Mouse (Mus musculus): ENCODE data around the gene Ccdc33.

The Ccdc33 gene

GRCm38 (mm10) chr9:58091623-58092425 is 26.8 kb downstream of the Ccdc33 start:
- no peak for DNase-seq

GRCm38 (mm10) chr9:58087277-58087998 is 31.2 kb downstream of the Ccdc33 start:
- no peak for DNase-seq

- DNase-seq, result no peak
These were observed 31.8 kb downstream of the Ccdc33 start for GRCm38 (mm10) chr9:58086861-58087260.

- no peak for DNase-seq
These were observed 32.4 kb downstream of the Ccdc33 start for GRCm38 (mm10) chr9:58086203-58086602.

GRCm38 (mm10) chr9:58085074-58085473 is 33.5 kb downstream of the Ccdc33 start:
- DNase-seq, result no peak

GRCm38 (mm10) chr9:58084586-58084985 is 34.0 kb downstream of the Ccdc33 start:
- no peak for DNase-seq

- DNase-seq, result no peak
These were observed 44.1 kb downstream of the Ccdc33 start for GRCm38 (mm10) chr9:58074561-58074960.

- no peak for DNase-seq
These were observed 51.1 kb downstream of the Ccdc33 start for GRCm38 (mm10) chr9:58067546-58067945.

- peak; percentile 19 for DNase-seq
These were observed 51.9 kb downstream of the Ccdc33 start for GRCm38 (mm10) chr9:58066731-58067095.

GRCm38 (mm10) chr9:58065977-58066730 is 52.5 kb downstream of the Ccdc33 start:
- no peak for DNase-seq

GRCm38 (mm10) chr9:58065532-58065931 is 53.1 kb downstream of the Ccdc33 start:
- DNase-seq, result no peak

GRCm38 (mm10) chr9:58063531-58063930 is 55.1 kb downstream of the Ccdc33 start, which contains the start of gene Stra6:
TSS of gene Stra6 (plus strand) at chr9:58063788.
- no peak for DNase-seq

- DNase-seq, result peak; percentile 89
These were observed 57.7 kb downstream of the Ccdc33 start for GRCm38 (mm10) chr9:58060677-58061667.

GRCm38 (mm10) chr9:58059920-58060319 is 58.7 kb downstream of the Ccdc33 start:
- DNase-seq, result no peak

GRCm38 (mm10) chr9:58055666-58056065 is 63.0 kb downstream of the Ccdc33 start:
- no peak for DNase-seq

- no peak for DNase-seq
These were observed 64.6 kb downstream of the Ccdc33 start for GRCm38 (mm10) chr9:58054032-58054431.

- no peak for DNase-seq
These were observed 65.1 kb downstream of the Ccdc33 start for GRCm38 (mm10) chr9:58053544-58053943.

GRCm38 (mm10) chr9:58053102-58053501 is 65.5 kb downstream of the Ccdc33 start:
- DNase-seq, result peak; percentile 74

GRCm38 (mm10) chr9:58051937-58052336 is 66.7 kb downstream of the Ccdc33 start:
- no peak for DNase-seq

- DNase-seq, result no peak
These were observed 68.8 kb downstream of the Ccdc33 start for GRCm38 (mm10) chr9:58049861-58050260.

GRCm38 (mm10) chr9:58049186-58049585 is 69.4 kb downstream of the Ccdc33 start:
- DNase-seq, result no peak

- DNase-seq, result no peak
These were observed 70.0 kb downstream of the Ccdc33 start for GRCm38 (mm10) chr9:58048621-58049020.
